Mouse (Mus musculus): ENCODE measurements at regions not wholly inside any gene's neighbourhood (a gene's known extent, or its start where the extent isn't known, plus 50 kb on each side); places are given as distances from the start of the nearest gene placed in this dataset.

DNA sequence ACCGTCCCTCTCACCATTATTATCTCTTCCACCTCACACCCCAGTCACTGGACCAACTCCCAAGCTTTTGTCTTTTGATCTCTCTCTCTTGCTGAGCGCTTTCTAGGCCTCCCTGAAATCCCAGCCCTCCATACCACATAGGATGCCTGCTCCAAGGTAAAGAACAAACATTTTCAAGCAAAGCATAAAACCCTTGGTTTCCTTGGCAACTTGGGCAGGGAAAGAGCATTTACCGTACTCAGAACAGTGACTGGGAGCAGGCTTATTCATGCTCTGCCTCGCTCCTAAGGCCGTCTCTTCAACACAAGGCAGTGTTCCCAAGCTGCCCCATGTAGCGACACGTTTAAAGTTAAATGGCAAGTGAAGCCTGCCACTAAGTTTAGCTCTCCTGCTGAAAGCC is 282.9 kb upstream of the Sash1 start:
- no peak overlapping the region for H3K9ac ChIP-seq (ENCODE audit: low read depth, poor library complexity, severe bottlenecking)
- no peaks in the 10 kb centered on the region for H3K9me3 ChIP-seq (replicated peaks; ENCODE audit: control insufficient read depth, insufficient read depth, low read length, poor library complexity, severe bottlenecking)
- no peaks in the 10 kb centered on the region for H3K4me1 ChIP-seq (ENCODE audit: control insufficient read depth, insufficient read depth, low read length)
- no peaks in the 10 kb centered on the region for H3K27me3 ChIP-seq (ENCODE audit: control insufficient read depth, insufficient read depth, low read length, poor library complexity, severe bottlenecking)
- TF ChIP-seq POLR2A (IDR thresholded peaks at IDR 0.05; ENCODE audit: insufficient read depth, low read length): no peak
- TF ChIP-seq EP300 (IDR thresholded peaks at IDR 0.05; ENCODE audit: insufficient read depth, low read depth, low read length): no peak
- H3K27ac ChIP-seq (ENCODE audit: insufficient read depth, low read length): no peak overlapping the region
- H3K4me3 ChIP-seq (ENCODE audit: low read depth, low read length): no peak overlapping the region
- no peaks in the 10 kb centered on the region for H3K36me3 ChIP-seq (ENCODE audit: control insufficient read depth, insufficient read depth, low read length, poor library complexity, severe bottlenecking)

DNA sequence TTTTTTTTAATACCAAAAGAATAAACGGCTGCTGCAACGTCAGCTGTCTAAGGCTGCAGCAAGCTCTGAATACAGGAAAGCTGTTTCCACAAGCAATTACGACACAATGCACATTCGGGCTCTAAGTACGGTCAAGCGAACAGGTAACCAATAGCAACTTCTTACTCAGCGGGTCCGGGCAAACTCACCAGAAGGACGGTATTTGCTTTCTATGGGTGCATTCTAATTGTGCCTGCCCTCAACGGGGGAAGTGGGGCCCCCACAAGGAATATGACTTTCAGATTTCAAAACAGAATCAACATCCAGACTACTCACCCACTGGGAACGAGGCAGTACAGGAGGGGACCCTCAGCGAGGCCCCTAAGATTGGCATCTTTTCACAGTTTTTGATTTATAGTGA is 280.1 kb upstream of the Sash1 start:
- Histone ChIP-seq H3K9me3 (replicated peaks; ENCODE audit: control insufficient read depth, insufficient read depth, low read length, poor library complexity, severe bottlenecking) (no peaks in the 10 kb centered on the region), H3K4me1 (ENCODE audit: control insufficient read depth, insufficient read depth, low read length) (no peaks in the 10 kb centered on the region), H3K4me3 (ENCODE audit: low read depth, low read length) (no peak overlapping the region), H3K27ac (ENCODE audit: insufficient read depth, low read length) (no peak overlapping the region), H3K9ac (ENCODE audit: low read depth, poor library complexity, severe bottlenecking) (no peak overlapping the region), H3K27me3 (ENCODE audit: control insufficient read depth, insufficient read depth, low read length, poor library complexity, severe bottlenecking) (no peaks in the 10 kb centered on the region), H3K36me3 (ENCODE audit: control insufficient read depth, insufficient read depth, low read length, poor library complexity, severe bottlenecking) (no peaks in the 10 kb centered on the region)
- TF ChIP-seq POLR2A (IDR thresholded peaks at IDR 0.05; ENCODE audit: insufficient read depth, low read length) (no peak), EP300 (IDR thresholded peaks at IDR 0.05; ENCODE audit: insufficient read depth, low read depth, low read length) (no peak), CTCF (IDR thresholded peaks at IDR 0.05; ENCODE audit: low read depth, low read length) (no peak)

DNA sequence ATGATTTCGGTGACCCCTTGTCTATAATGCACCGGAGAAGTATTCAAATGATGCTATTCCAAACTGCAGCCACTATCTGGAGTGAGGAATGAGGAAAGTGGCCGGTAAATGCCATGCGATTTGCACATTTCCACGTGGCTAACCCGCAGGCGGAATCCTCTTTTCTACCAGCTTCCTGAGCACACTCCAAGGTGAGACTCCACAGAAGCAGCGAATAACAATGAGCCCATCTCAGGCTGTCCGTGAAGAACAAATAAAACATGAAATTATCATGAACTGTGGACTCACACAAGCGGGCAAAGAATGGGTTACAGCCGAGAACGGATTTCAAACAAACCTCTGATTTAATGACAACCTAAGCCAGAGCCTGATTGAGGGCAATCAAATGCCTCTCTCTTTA is 279.7 kb upstream of the Sash1 start:
- TF ChIP-seq EP300 (IDR thresholded peaks at IDR 0.05; ENCODE audit: insufficient read depth, low read depth, low read length) (no peak), CTCF (IDR thresholded peaks at IDR 0.05; ENCODE audit: low read depth, low read length) (no peak), POLR2A (IDR thresholded peaks at IDR 0.05; ENCODE audit: insufficient read depth, low read length) (no peak)
- Histone ChIP-seq H3K27ac (ENCODE audit: insufficient read depth, low read length) (no peak overlapping the region), H3K4me1 (ENCODE audit: control insufficient read depth, insufficient read depth, low read length) (no peaks in the 10 kb centered on the region), H3K27me3 (ENCODE audit: control insufficient read depth, insufficient read depth, low read length, poor library complexity, severe bottlenecking) (no peaks in the 10 kb centered on the region), H3K9ac (ENCODE audit: low read depth, poor library complexity, severe bottlenecking) (no peak overlapping the region), H3K36me3 (ENCODE audit: control insufficient read depth, insufficient read depth, low read length, poor library complexity, severe bottlenecking) (no peaks in the 10 kb centered on the region), H3K9me3 (replicated peaks; ENCODE audit: control insufficient read depth, insufficient read depth, low read length, poor library complexity, severe bottlenecking) (no peaks in the 10 kb centered on the region), H3K4me3 (ENCODE audit: low read depth, low read length) (no peak overlapping the region)

DNA sequence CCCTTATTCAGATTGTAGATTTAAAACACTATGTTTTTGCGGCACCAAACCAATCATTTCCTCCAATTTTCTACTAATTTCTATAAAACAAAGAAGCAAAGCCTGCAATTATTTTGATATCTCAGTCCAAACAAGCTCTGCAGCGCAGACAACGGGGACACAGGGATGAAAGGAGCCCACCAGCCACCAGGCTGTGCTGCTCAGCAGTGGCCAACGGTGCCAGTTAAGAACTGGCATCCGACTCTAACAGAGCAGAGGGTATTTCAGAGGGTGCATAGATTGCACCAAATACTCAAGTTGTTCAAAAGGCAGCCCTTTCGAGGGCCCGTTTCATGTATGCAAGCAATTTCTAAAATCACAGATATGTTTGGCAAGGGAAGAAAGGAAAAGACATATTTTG is 278.5 kb upstream of the Sash1 start:
- no peak overlapping the region for H3K9ac ChIP-seq (ENCODE audit: low read depth, poor library complexity, severe bottlenecking)
- no peaks in the 10 kb centered on the region for H3K36me3 ChIP-seq (ENCODE audit: control insufficient read depth, insufficient read depth, low read length, poor library complexity, severe bottlenecking)
- no peak overlapping the region for H3K4me3 ChIP-seq (ENCODE audit: low read depth, low read length)
- H3K27ac ChIP-seq (ENCODE audit: insufficient read depth, low read length): no peak overlapping the region
- TF ChIP-seq POLR2A (IDR thresholded peaks at IDR 0.05; ENCODE audit: insufficient read depth, low read length): no peak
- no peak for TF ChIP-seq CTCF (IDR thresholded peaks at IDR 0.05; ENCODE audit: low read depth, low read length)
- no peak for TF ChIP-seq EP300 (IDR thresholded peaks at IDR 0.05; ENCODE audit: insufficient read depth, low read depth, low read length)
- no peaks in the 10 kb centered on the region for H3K4me1 ChIP-seq (ENCODE audit: control insufficient read depth, insufficient read depth, low read length)
- H3K27me3 ChIP-seq (ENCODE audit: control insufficient read depth, insufficient read depth, low read length, poor library complexity, severe bottlenecking): no peaks in the 10 kb centered on the region
- no peaks in the 10 kb centered on the region for H3K9me3 ChIP-seq (replicated peaks; ENCODE audit: control insufficient read depth, insufficient read depth, low read length, poor library complexity, severe bottlenecking)

DNA sequence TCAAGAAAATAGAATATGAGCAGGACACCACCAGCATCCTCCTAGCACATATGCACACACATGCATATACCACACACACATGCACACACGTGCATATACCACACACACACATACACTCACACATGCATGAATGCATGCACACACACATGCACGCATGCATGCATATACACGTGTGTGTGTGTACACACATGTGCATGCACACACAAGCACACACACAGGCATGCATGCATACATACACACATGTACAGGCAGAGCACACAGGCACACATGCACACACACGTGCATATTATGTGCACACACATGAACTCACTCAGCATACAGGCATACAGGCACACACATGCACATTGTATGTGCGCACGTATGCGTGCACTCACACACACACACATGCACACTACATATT is 275.7 kb upstream of the Sash1 start:
- TF ChIP-seq POLR2A (IDR thresholded peaks at IDR 0.05; ENCODE audit: insufficient read depth, low read length) (no peak), EP300 (IDR thresholded peaks at IDR 0.05; ENCODE audit: insufficient read depth, low read depth, low read length) (no peak), CTCF (IDR thresholded peaks at IDR 0.05; ENCODE audit: low read depth, low read length) (no peak)
- no peaks in the 10 kb centered on the region for H3K4me1 ChIP-seq (ENCODE audit: control insufficient read depth, insufficient read depth, low read length)
- no peak overlapping the region for H3K9ac ChIP-seq (ENCODE audit: low read depth, poor library complexity, severe bottlenecking)
- no peak overlapping the region for H3K27ac ChIP-seq (ENCODE audit: insufficient read depth, low read length)
- no peaks in the 10 kb centered on the region for H3K36me3 ChIP-seq (ENCODE audit: control insufficient read depth, insufficient read depth, low read length, poor library complexity, severe bottlenecking)
- H3K4me3 ChIP-seq (ENCODE audit: low read depth, low read length): no peak overlapping the region
- no peaks in the 10 kb centered on the region for H3K9me3 ChIP-seq (replicated peaks; ENCODE audit: control insufficient read depth, insufficient read depth, low read length, poor library complexity, severe bottlenecking)
- no peaks in the 10 kb centered on the region for H3K27me3 ChIP-seq (ENCODE audit: control insufficient read depth, insufficient read depth, low read length, poor library complexity, severe bottlenecking)

DNA sequence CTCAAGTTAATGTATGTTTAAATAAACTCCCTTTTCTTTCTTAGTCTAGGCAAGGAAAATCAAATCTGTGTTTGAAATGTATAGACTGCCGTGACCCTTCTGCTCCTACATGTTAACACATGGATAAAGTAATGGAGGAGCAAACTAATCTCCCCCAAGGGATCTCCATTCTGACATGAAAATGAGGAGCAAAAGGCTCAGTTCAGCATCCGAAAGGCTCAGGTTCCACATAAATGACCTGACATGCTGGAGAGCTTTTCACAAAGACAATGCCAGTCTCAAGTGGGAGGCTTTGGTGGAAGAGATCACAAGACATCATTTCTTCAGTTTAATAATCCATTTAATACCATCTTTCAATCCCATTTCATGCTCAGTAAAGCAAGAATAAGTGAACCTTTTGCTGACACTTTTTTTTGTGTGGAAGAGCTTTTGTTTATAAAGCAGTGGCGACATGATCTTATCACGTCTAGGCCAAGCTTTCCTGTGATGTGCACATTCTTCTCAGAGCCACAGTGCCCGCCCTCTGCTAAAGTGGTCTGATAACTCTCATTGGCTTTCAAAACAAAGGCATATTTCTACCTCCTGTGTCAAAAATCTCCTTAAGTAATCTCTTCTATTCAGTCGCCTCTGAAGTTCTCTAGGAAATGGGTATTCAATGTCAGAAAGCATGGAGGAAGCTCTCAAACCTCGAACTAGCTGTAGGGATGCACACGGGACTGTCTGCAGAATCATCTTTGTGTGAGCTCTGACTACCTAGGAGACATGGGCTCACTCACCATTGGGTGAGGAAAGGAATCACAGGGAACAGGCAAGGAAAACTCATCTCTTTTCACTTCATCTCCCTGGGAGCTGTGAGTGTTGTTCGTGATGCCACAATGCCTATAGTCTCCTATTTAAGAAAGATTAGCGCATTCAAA is 271.7 kb upstream of the Sash1 start:
- Histone ChIP-seq H3K36me3 (ENCODE audit: control insufficient read depth, insufficient read depth, low read length, poor library complexity, severe bottlenecking) (no peaks in the 10 kb centered on the region), H3K9ac (ENCODE audit: low read depth, poor library complexity, severe bottlenecking) (no peak overlapping the region), H3K4me3 (ENCODE audit: low read depth, low read length) (no peak overlapping the region), H3K27me3 (ENCODE audit: control insufficient read depth, insufficient read depth, low read length, poor library complexity, severe bottlenecking) (no peaks in the 10 kb centered on the region), H3K27ac (ENCODE audit: insufficient read depth, low read length) (no peak overlapping the region), H3K9me3 (replicated peaks; ENCODE audit: control insufficient read depth, insufficient read depth, low read length, poor library complexity, severe bottlenecking) (no peaks in the 10 kb centered on the region), H3K4me1 (ENCODE audit: control insufficient read depth, insufficient read depth, low read length) (no peaks in the 10 kb centered on the region)
- TF ChIP-seq CTCF (IDR thresholded peaks at IDR 0.05; ENCODE audit: low read depth, low read length): no peak
- TF ChIP-seq POLR2A (IDR thresholded peaks at IDR 0.05; ENCODE audit: insufficient read depth, low read length): no peak
- TF ChIP-seq EP300 (IDR thresholded peaks at IDR 0.05; ENCODE audit: insufficient read depth, low read depth, low read length): no peak

Measured in ES-Bruce4 (cell line).